Comparison of ENCODE assay signal across 17 mouse cellular contexts in genomic region chr4:93669050-93669449, GRCm38 (mm10).
"Had no signal": no experiment of that assay in that cellular context is flagged by ENCODE, and none has a peak within 500 bp of the region (broad histone marks: within the 10 kb centered on the region; RNA-seq: fewer than 3 reads in every experiment).

No protein-coding gene starts in this region.

- H3K9ac ChIP-seq: liver, embryonic 14.5 days; lung, embryonic 15.5 days; midbrain, embryonic 13.5 days; midbrain, embryonic 15.5 days; neural tube, embryonic 12.5 days; stomach, embryonic 15.5 days had no signal

- ATAC-seq: lung, postnatal 0 days; midbrain, embryonic 13.5 days; midbrain, embryonic 15.5 days had no signal

- H3K4me1 ChIP-seq: lung, embryonic 15.5 days; midbrain, embryonic 13.5 days; midbrain, embryonic 15.5 days; neural tube, embryonic 12.5 days; stomach, embryonic 15.5 days had no signal

- H3K36me3 ChIP-seq: lung, embryonic 15.5 days; midbrain, embryonic 13.5 days; midbrain, embryonic 15.5 days; neural tube, embryonic 12.5 days; stomach, embryonic 15.5 days had no signal

- H3K4me2 ChIP-seq: lung, embryonic 15.5 days; midbrain, embryonic 11.5 days; midbrain, embryonic 13.5 days; midbrain, embryonic 15.5 days; neural tube, embryonic 12.5 days; stomach, embryonic 15.5 days had no signal

- H3K4me3 ChIP-seq: lung, embryonic 15.5 days; megakaryocyte, embryonic 14.5 days; midbrain, embryonic 13.5 days; midbrain, embryonic 15.5 days; neural tube, embryonic 12.5 days; stomach, embryonic 15.5 days had no signal

- H3K27me3 ChIP-seq: lung, embryonic 15.5 days; megakaryocyte, embryonic 14.5 days; midbrain, embryonic 13.5 days; midbrain, embryonic 15.5 days; neural tube, embryonic 12.5 days; stomach, embryonic 15.5 days had no signal

- H3K9me3 ChIP-seq: lung, embryonic 15.5 days; midbrain, embryonic 13.5 days; midbrain, embryonic 15.5 days; stomach, embryonic 15.5 days had no signal

- H3K27ac ChIP-seq: liver, embryonic 14.5 days; lung, embryonic 15.5 days; macrophage; midbrain, embryonic 13.5 days; midbrain, embryonic 15.5 days; neural tube, embryonic 12.5 days; stomach, embryonic 15.5 days had no signal

- DNase-seq: lung, adult 2 months; lung, postnatal 14 days; lung, postnatal 36 days; right cerebral cortex, postnatal 14 days; thymus, adult 18-20 months; thymus, postnatal 14 days; thymus, postnatal 36 days had no signal
